Mouse (Mus musculus) kidney, postnatal 25 days (tissue): ENCODE results near the gene Clec4n.
"Not testable (repeated sequence)": the region's sequence is repeated elsewhere in the genome, so short reads cannot be mapped to it uniquely, and the experiment has no call there.

Experiments used
- DNase-seq, 2 experiments: peaks; one replicate each; pipeline ENCODE4 v3.0.0; 2021; ENCODE audit warnings: mixed read lengths in 2 of 2

Gene Clec4n

GRCm38 (mm10) chr6:123293509-123293908 lies 63.9 kb downstream of the Clec4n start:
- DNase-seq: not testable (repeated sequence)
